Mouse (Mus musculus) kidney, postnatal 0 days (tissue): ENCODE measurements around the gene Tcp10a. TPM values are rescaled to one million over a fixed set of nuclear protein-coding genes. Genes with fewer than 3 reads are reported as not detected.
"Not testable (repeated sequence)": the region's sequence is repeated elsewhere in the genome, so short reads cannot be mapped to it uniquely, and the experiment has no call there.

Experiments
- ATAC-seq: fragments of 200-750 bp; cut with Nextera tagmentation; replicated peaks from 2 replicates; pipeline ENCODE4 v1.8.0; 2017; ENCODE audit warnings: low read depth, moderate number of reproducible peaks, moderate TSS enrichment, moderate library complexity; ENCODE audit not compliant: low FRiP score
- DNase-seq: peaks from one replicate; pipeline ENCODE4 v3.0.0-alpha.2; 2016; ENCODE audit warnings: low spot score
- H3K27ac ChIP-seq: fragments of 300-500 bp; sonication (generic); 2 replicates; pipeline ENCODE4 v1.5.1; 2014; ENCODE audit warnings: mild to moderate bottlenecking
- H3K27me3 ChIP-seq: fragments of 300-500 bp; sonication (generic); 2 replicates; pipeline ENCODE4 v1.6.1; 2014; ENCODE audit warnings: low read length, mixed read lengths; ENCODE audit not compliant: insufficient read depth
- H3K36me3 ChIP-seq: fragments of 300-500 bp; sonication (generic); 2 replicates; pipeline ENCODE4 v1.6.1; 2014; ENCODE audit warnings: low read length, mixed read lengths; ENCODE audit not compliant: insufficient read depth
- H3K4me1 ChIP-seq: fragments of 300-500 bp; sonication (generic); replicated peaks from 2 replicates; pipeline ENCODE4 v1.6.1; 2014; ENCODE audit warnings: antibody characterized with exemption, low read length, mixed read lengths; ENCODE audit not compliant: insufficient read depth
- H3K4me2 ChIP-seq: fragments of 300-500 bp; sonication (generic); 2 replicates; pipeline ENCODE4 v1.6.1; 2014; ENCODE audit warnings: mild to moderate bottlenecking, low read length, moderate library complexity, mixed read lengths
- H3K4me3 ChIP-seq: fragments of 300-500 bp; sonication (generic); replicated peaks from 2 replicates; pipeline ENCODE4 v1.5.1; 2014; ENCODE audit warnings: low read depth, low read length
- H3K9ac ChIP-seq: fragments of 300-500 bp; sonication (generic); 2 replicates; pipeline ENCODE4 v1.6.1; 2014; ENCODE audit warnings: low read depth, low read length
- H3K9me3 ChIP-seq: fragments of 300-500 bp; sonication (generic); replicated peaks from 2 replicates; pipeline ENCODE4 v1.6.1; 2016; ENCODE audit warnings: low read length, inconsistent platforms, mixed read lengths
- WGBS: fragments of 180-500 bp; shearing (Covaris S2); extraction: QIAGEN DNeasy Blood & Tissue Kit; methylation state at CpG from one replicate; pipeline ENCODE4 v1.1.7; 2014; 5-methylcytosine and 5-hydroxymethylcytosine counted together
- polyA plus RNA-seq: library from polyadenylated mRNA; unstranded; fragments of >200 nt; fragmentation: Nextera tagmentation; extraction: Ambion mirVana; gene quantifications from 2 replicates; pipeline ENCODE4 v1.2.1, GENCODE M21; 2015

Gene Tcp10a
- polyA plus RNA-seq, 1 experiment from 2014 or later = not detected

- ATAC-seq, H3K4me2 ChIP-seq, H3K4me1 ChIP-seq, DNase-seq, H3K9me3 ChIP-seq, H3K36me3 ChIP-seq, H3K27ac ChIP-seq, H3K4me3 ChIP-seq, H3K9ac ChIP-seq, H3K27me3 ChIP-seq: not testable (repeated sequence)
- 68% methylated on average over 4 of the region's 4 CpGs for WGBS
Observed at GRCm38 (mm10) chr17:7359806-7360205, 35.4 kb downstream of the Tcp10a start.

GRCm38 (mm10) chr17:7360749-7361465 is 36.5 kb downstream of the Tcp10a start:
- not testable (repeated sequence) for H3K27me3 ChIP-seq, H3K4me1 ChIP-seq, H3K9ac ChIP-seq, H3K36me3 ChIP-seq, H3K4me2 ChIP-seq, ATAC-seq, H3K9me3 ChIP-seq, H3K4me3 ChIP-seq, H3K27ac ChIP-seq, DNase-seq
- 85% methylated on average over 9 of the region's 9 CpGs for WGBS

- H3K9ac ChIP-seq, H3K4me1 ChIP-seq, H3K9me3 ChIP-seq, H3K36me3 ChIP-seq, H3K4me3 ChIP-seq, ATAC-seq, DNase-seq, H3K27me3 ChIP-seq, H3K4me2 ChIP-seq, H3K27ac ChIP-seq: not testable (repeated sequence)
- WGBS = no CpG with 5 or more reads among the region's 3 CpGs
Observed at GRCm38 (mm10) chr17:7365615-7366014, 41.2 kb downstream of the Tcp10a start.

DNA sequence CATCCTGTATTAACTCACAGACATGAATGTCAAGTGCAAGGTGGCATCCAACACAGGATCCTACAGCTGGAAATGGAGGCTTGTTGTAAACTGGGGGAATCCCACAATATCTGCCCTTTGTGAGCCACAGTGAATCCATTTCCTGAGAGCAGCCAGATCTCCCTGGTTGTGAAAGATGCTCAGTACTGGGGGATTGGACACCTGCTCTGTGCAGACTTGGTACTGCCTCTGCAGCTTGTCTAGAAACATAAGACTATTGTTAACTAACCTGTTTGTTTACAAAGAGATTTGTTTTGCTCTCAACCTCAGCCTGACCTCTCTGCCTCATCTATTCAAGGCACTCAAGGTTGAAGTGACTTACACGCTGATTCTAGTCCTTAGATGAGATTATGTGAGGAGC is 41.8 kb downstream of the Tcp10a start:
- not testable (repeated sequence) for H3K9me3 ChIP-seq, DNase-seq, ATAC-seq, H3K4me2 ChIP-seq, H3K4me1 ChIP-seq, H3K9ac ChIP-seq, H3K36me3 ChIP-seq, H3K27me3 ChIP-seq, H3K4me3 ChIP-seq, H3K27ac ChIP-seq
- no CpG with 5 or more reads among the region's 1 CpGs for WGBS

GRCm38 (mm10) chr17:7366676-7367374 is 42.4 kb downstream of the Tcp10a start:
- H3K9me3 ChIP-seq, H3K9ac ChIP-seq, H3K4me2 ChIP-seq, H3K36me3 ChIP-seq, H3K4me3 ChIP-seq, H3K4me1 ChIP-seq, H3K27me3 ChIP-seq, ATAC-seq, H3K27ac ChIP-seq, DNase-seq: not testable (repeated sequence)
- WGBS = 67% methylated on average over 5 of the region's 7 CpGs

GRCm38 (mm10) chr17:7369401-7369800 is 45.0 kb downstream of the Tcp10a start:
- not testable (repeated sequence) for H3K36me3 ChIP-seq, H3K4me3 ChIP-seq, H3K27ac ChIP-seq, H3K4me1 ChIP-seq, DNase-seq, H3K27me3 ChIP-seq, H3K9ac ChIP-seq, H3K9me3 ChIP-seq, ATAC-seq, H3K4me2 ChIP-seq
- WGBS = 68% methylated on average over 5 of the region's 6 CpGs

- H3K4me1 ChIP-seq, H3K36me3 ChIP-seq, ATAC-seq, H3K27ac ChIP-seq, H3K27me3 ChIP-seq, H3K9me3 ChIP-seq, H3K4me2 ChIP-seq, H3K4me3 ChIP-seq, H3K9ac ChIP-seq, DNase-seq: not testable (repeated sequence)
- 85% methylated on average over 2 of the region's 5 CpGs for WGBS
Observed at GRCm38 (mm10) chr17:7371879-7372278, 47.4 kb downstream of the Tcp10a start, which contains the start of gene Gm49630. Gene Gm49630 (minus strand): TSS chr17:7371979.

GRCm38 (mm10) chr17:7376951-7377700 is 52.7 kb downstream of the Tcp10a start:
- not testable (repeated sequence) for H3K36me3 ChIP-seq, H3K9me3 ChIP-seq, H3K4me1 ChIP-seq, H3K4me2 ChIP-seq, DNase-seq, H3K9ac ChIP-seq, H3K27ac ChIP-seq, H3K27me3 ChIP-seq, H3K4me3 ChIP-seq
- WGBS = 83% methylated on average over 1 of the region's 3 CpGs
- ATAC-seq = peak; percentile 38; the same call in 1 of the 2 replicates

DNA sequence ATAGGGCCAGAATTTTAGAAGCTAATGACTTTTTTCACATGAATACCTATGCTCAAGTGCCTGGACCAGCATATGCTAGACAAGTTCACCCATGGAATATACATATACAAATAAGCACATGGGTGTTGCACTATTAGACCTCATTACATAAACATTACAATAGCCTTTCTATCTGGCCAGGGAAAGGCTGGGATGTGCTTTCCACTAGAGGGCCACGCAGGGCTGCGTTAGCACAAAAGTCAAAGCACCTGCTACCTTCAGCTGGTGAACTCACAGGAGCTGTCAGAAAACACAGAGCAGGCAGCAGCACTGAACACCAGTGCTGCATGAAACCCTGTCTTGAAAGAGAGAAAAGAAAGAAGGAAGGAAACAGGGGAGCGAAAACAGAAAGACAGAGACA is 53.5 kb downstream of the Tcp10a start:
- ATAC-seq, H3K36me3 ChIP-seq, H3K9ac ChIP-seq, DNase-seq, H3K27me3 ChIP-seq, H3K4me3 ChIP-seq, H3K4me1 ChIP-seq, H3K9me3 ChIP-seq, H3K27ac ChIP-seq, H3K4me2 ChIP-seq: not testable (repeated sequence)
- WGBS = 13% methylated on average over 2 of the region's 3 CpGs
